Comparison of ENCODE assay signal across 7 mouse cellular contexts in the genomic region with DNA sequence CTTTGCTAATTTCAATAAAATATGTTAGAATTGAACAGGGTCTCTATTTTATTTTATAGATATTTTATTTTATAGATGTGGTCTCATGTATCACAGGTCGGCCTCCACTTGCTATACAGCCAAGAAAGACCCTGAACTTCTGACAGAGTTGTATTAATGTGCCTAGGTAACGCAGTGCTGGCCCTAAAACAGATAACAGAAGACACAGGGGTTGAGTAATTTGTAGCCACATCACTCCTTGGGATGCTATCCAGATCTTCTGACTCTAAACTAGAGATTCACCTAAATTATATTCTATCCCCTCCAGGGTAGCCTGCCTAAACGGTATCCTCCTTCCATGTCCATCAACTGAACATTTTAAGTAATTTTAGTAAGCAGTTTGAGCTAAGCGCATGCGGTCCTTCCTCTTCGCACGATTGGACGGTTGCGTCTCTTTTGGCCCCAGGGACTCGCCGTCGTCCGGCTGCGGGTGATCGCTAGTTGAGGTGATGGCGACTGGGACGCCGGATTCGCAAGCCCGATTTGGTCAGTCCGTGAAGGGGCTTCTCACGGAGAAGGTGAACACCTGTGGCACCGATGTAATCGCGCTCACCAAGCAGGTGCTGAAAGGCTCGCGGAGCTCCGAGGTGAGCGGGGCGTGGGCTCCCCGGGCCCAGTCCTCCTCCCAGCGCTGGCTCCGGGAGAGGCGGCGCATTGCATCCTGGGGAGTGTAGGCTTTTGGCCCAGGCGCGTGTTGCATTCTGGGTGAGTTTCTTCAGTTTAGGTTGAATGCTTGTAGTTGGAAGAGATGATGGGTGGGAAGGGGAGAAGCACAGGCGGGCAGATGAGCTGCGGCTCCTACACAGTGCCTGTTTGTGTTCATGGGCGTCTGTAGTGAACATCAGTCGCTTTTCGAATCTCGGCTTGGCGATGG. TPM values are rescaled to one million over a fixed set of nuclear protein-coding genes. Genes with fewer than 3 reads are reported as not detected.
A peak's percentile ranks its signal among the peaks of the same experiment; 100 is the strongest.
DNase-seq lines count a peak whose midpoint lies in the region; ATAC-seq and TF ChIP-seq lines count a peak whose summit lies in the region.

A gene (plus strand): TSS at position 447 of the 913 bp plus-strand sequence.

- peak within 1 kb of the TSS; percentile 64 for H3K4me2 ChIP-seq in intestine, postnatal 0 days (replicated peaks; ENCODE audit: low read depth)
- H3K4me2 ChIP-seq in midbrain, embryonic 12.5 days (replicated peaks) = peak within 1 kb of the TSS; percentile 52

- H3K36me3 ChIP-seq in intestine, postnatal 0 days (ENCODE audit: control insufficient read depth, insufficient read depth) = no peaks in the 10 kb centered on the region; the same call in 1 of the 2 replicates
- peaks cover 5% of the 10 kb centered on the region for H3K36me3 ChIP-seq in midbrain, embryonic 12.5 days
- H3K36me3 ChIP-seq in small intestine, adult 2 months (ENCODE audit: control insufficient read depth, insufficient read depth, low read length) = no peaks in the 10 kb centered on the region

- 0 out of 2 replicates have a peak, but pooled peaks cover 3% of the 10 kb centered on the region for H3K4me1 ChIP-seq in intestine, postnatal 0 days (replicated peaks; ENCODE audit: control insufficient read depth, insufficient read depth, low read length)
- peaks cover 7% of the 10 kb centered on the region for H3K4me1 ChIP-seq in midbrain, embryonic 12.5 days
- peaks cover 3% of the 10 kb centered on the region; the same call in 1 of the 2 replicates for H3K4me1 ChIP-seq in small intestine, adult 2 months (ENCODE audit: control insufficient read depth, insufficient read depth, insufficient read length, low read length)

- H3K9me3 ChIP-seq in intestine, postnatal 0 days (ENCODE audit: control insufficient read depth) = no peaks in the 10 kb centered on the region
- H3K9me3 ChIP-seq in midbrain, embryonic 12.5 days = no peaks in the 10 kb centered on the region

- H3K9ac ChIP-seq in intestine, postnatal 0 days (ENCODE audit: low read depth, low read length) = peak within 1 kb of the TSS; percentile 43
- H3K9ac ChIP-seq in midbrain, embryonic 12.5 days (replicated peaks) = peak within 1 kb of the TSS; percentile 74

- TF ChIP-seq POLR2A in small intestine, adult 2 months (IDR thresholded peaks at IDR 0.05; ENCODE audit: low read depth, low read length) = peak; percentile 55; the same call in 1 of the 2 replicates

- peak; percentile 81 for DNase-seq in adrenal gland, adult 8-10 months
- DNase-seq in embryo, embryonic 9.5 days (ENCODE audit: extremely low spot score) = peak; percentile 92
- DNase-seq in gonadal fat pad, adult 2 months (ENCODE audit: low read depth) = no peak
- peak; percentile 86 for DNase-seq in left cerebral cortex, postnatal 4 days

- intact Hi-C loops in left cerebral cortex, postnatal 4 days (cut with DNase I) = no loop called here

- H3K4me3 ChIP-seq in intestine, postnatal 0 days (ENCODE audit: low read depth, low read length) = peak within 1 kb of the TSS; percentile 68
- H3K4me3 ChIP-seq in midbrain, embryonic 12.5 days = peak within 1 kb of the TSS; percentile 66
- H3K4me3 ChIP-seq in small intestine, adult 2 months (ENCODE audit: low read depth, low read length) = peak within 1 kb of the TSS; percentile 97

- 3% methylated on average over 44 of the region's 44 CpGs for WGBS in intestine, postnatal 0 days
- 2% methylated on average over 44 of the region's 44 CpGs for WGBS in midbrain, embryonic 12.5 days
- 3% methylated on average over 44 of the region's 44 CpGs for WGBS in small intestine, adult 2 months

- no peak within 1 kb of the TSS for H3K27ac ChIP-seq in intestine, postnatal 0 days (ENCODE audit: low read depth, low read length)
- peak within 1 kb of the TSS; percentile 73 for H3K27ac ChIP-seq in midbrain, embryonic 12.5 days (replicated peaks)
- H3K27ac ChIP-seq in small intestine, adult 2 months (ENCODE audit: insufficient read depth, low read depth, low read length) = peak within 1 kb of the TSS; percentile 78

- H3K27me3 ChIP-seq in intestine, postnatal 0 days (replicated peaks; ENCODE audit: control insufficient read depth, insufficient read depth, low read length) = no peaks in the 10 kb centered on the region
- no peaks in the 10 kb centered on the region for H3K27me3 ChIP-seq in midbrain, embryonic 12.5 days
- no peaks in the 10 kb centered on the region for H3K27me3 ChIP-seq in small intestine, adult 2 months (ENCODE audit: control insufficient read depth, insufficient read depth, low read length)

- no peak for TF ChIP-seq CTCF in intestine, postnatal 0 days (IDR thresholded peaks at IDR 0.05; ENCODE audit: low read depth)
- no peak for TF ChIP-seq CTCF in small intestine, adult 2 months (IDR thresholded peaks at IDR 0.05; ENCODE audit: extremely low read depth, insufficient read length, insufficient replicate concordance, low read depth, low read length)

- ATAC-seq in intestine, postnatal 0 days = peak; percentile 86
- ATAC-seq in midbrain, embryonic 12.5 days (ENCODE audit: low FRiP score, low read depth) = peak; percentile 95

RNA-seq across cellular contexts. Expression of the gene that starts here (rescaled TPM):
- 10 to 100 TPM; 14.9 to 18.6 (median 17.1) TPM for total RNA-seq in adrenal gland, adult 8-10 months (2022)
- polyA plus RNA-seq in gonadal fat pad, adult 2 months (2012; rRNA removed) = 10.4 and 10.7 TPM in 2 replicates
- 13.5 and 14.4 TPM in 2 replicates for polyA plus RNA-seq in intestine, postnatal 0 days (2015; fragmentation: Nextera tagmentation; extraction: Ambion mirVana)
- 10 to 100 TPM; 15.8 to 17.7 TPM for total RNA-seq in left cerebral cortex, postnatal 4 days (2021)
- 17.2 and 17.3 TPM in 2 replicates for polyA plus RNA-seq in midbrain, embryonic 12.5 days (2016; fragmentation: Nextera tagmentation; extraction: Ambion mirVana)
- polyA plus RNA-seq in small intestine, adult 2 months (2012; rRNA removed) = 1.1 and 2.0 TPM in 2 replicates
